Mouse (Mus musculus): ENCODE results near the gene Rab1a. TPM values are rescaled to one million over a fixed set of nuclear protein-coding genes. Genes with fewer than 3 reads are reported as not detected.
A peak's percentile ranks its signal among the peaks of the same experiment; 100 is the strongest.
"Not testable (repeated sequence)": the region's sequence is repeated elsewhere in the genome, so short reads cannot be mapped to it uniquely, and the experiment has no call there.

Rab1a gene
- total RNA-seq, 1 experiment from 2014 or later, result 153 TPM

- ATAC-seq (replicated peaks; ENCODE audit: insufficient number of reproducible peaks, low FRiP score, low TSS enrichment, poor library complexity, severe bottlenecking), result no peak
Observed at GRCm38 (mm10) chr11:20211838-20212237, 10.6 kb downstream of the Rab1a start.

- no peak; the same call in 1 of the 2 replicates for ATAC-seq (replicated peaks; ENCODE audit: insufficient number of reproducible peaks, low FRiP score, low TSS enrichment, poor library complexity, severe bottlenecking)
Observed at GRCm38 (mm10) chr11:20214779-20215178, 13.5 kb downstream of the Rab1a start.

- ATAC-seq (replicated peaks; ENCODE audit: insufficient number of reproducible peaks, low FRiP score, low TSS enrichment, poor library complexity, severe bottlenecking), result no peak
Observed at GRCm38 (mm10) chr11:20216415-20216814, 15.2 kb downstream of the Rab1a start.

- ATAC-seq (replicated peaks; ENCODE audit: insufficient number of reproducible peaks, low FRiP score, low TSS enrichment, poor library complexity, severe bottlenecking), result no peak
Observed at GRCm38 (mm10) chr11:20217227-20217626, 16.0 kb downstream of the Rab1a start.

GRCm38 (mm10) chr11:20221671-20222070, 20.4 kb downstream of the Rab1a start:
- ATAC-seq (replicated peaks; ENCODE audit: insufficient number of reproducible peaks, low FRiP score, low TSS enrichment, poor library complexity, severe bottlenecking), result not testable (repeated sequence)

- no peak for ATAC-seq (replicated peaks; ENCODE audit: insufficient number of reproducible peaks, low FRiP score, low TSS enrichment, poor library complexity, severe bottlenecking)
Observed at GRCm38 (mm10) chr11:20224196-20224595, 23.0 kb downstream of the Rab1a start.

- ATAC-seq (replicated peaks; ENCODE audit: insufficient number of reproducible peaks, low FRiP score, low TSS enrichment, poor library complexity, severe bottlenecking), result no peak
Observed at GRCm38 (mm10) chr11:20225938-20226337, 24.7 kb downstream of the Rab1a start.

- ATAC-seq (replicated peaks; ENCODE audit: insufficient number of reproducible peaks, low FRiP score, low TSS enrichment, poor library complexity, severe bottlenecking), result no peak
Observed at GRCm38 (mm10) chr11:20228666-20229065, 27.4 kb downstream of the Rab1a start.

GRCm38 (mm10) chr11:20229311-20229710, 28.1 kb downstream of the Rab1a start:
- no peak for ATAC-seq (replicated peaks; ENCODE audit: insufficient number of reproducible peaks, low FRiP score, low TSS enrichment, poor library complexity, severe bottlenecking)

GRCm38 (mm10) chr11:20230286-20230685, 29.1 kb downstream of the Rab1a start:
- ATAC-seq (replicated peaks; ENCODE audit: insufficient number of reproducible peaks, low FRiP score, low TSS enrichment, poor library complexity, severe bottlenecking), result no peak

- ATAC-seq (replicated peaks; ENCODE audit: insufficient number of reproducible peaks, low FRiP score, low TSS enrichment, poor library complexity, severe bottlenecking), result peak; percentile 75
Observed at GRCm38 (mm10) chr11:20231128-20231878, 30.1 kb downstream of the Rab1a start.

GRCm38 (mm10) chr11:20232016-20232755, 31.0 kb downstream of the Rab1a start:
- ATAC-seq (replicated peaks; ENCODE audit: insufficient number of reproducible peaks, low FRiP score, low TSS enrichment, poor library complexity, severe bottlenecking), result peak; percentile 34; the same call in 1 of the 2 replicates

- no peak for ATAC-seq (replicated peaks; ENCODE audit: insufficient number of reproducible peaks, low FRiP score, low TSS enrichment, poor library complexity, severe bottlenecking)
Observed at GRCm38 (mm10) chr11:20234233-20234632, 33.0 kb downstream of the Rab1a start.

- no peak for ATAC-seq (replicated peaks; ENCODE audit: insufficient number of reproducible peaks, low FRiP score, low TSS enrichment, poor library complexity, severe bottlenecking)
Observed at GRCm38 (mm10) chr11:20237018-20237417, 35.8 kb downstream of the Rab1a start.

GRCm38 (mm10) chr11:20237976-20238375, 36.7 kb downstream of the Rab1a start:
- ATAC-seq (replicated peaks; ENCODE audit: insufficient number of reproducible peaks, low FRiP score, low TSS enrichment, poor library complexity, severe bottlenecking), result no peak

- ATAC-seq (replicated peaks; ENCODE audit: insufficient number of reproducible peaks, low FRiP score, low TSS enrichment, poor library complexity, severe bottlenecking), result no peak
Observed at GRCm38 (mm10) chr11:20239279-20239861, 38.1 kb downstream of the Rab1a start.

GRCm38 (mm10) chr11:20240331-20240730, 39.1 kb downstream of the Rab1a start:
- ATAC-seq (replicated peaks; ENCODE audit: insufficient number of reproducible peaks, low FRiP score, low TSS enrichment, poor library complexity, severe bottlenecking), result no peak

GRCm38 (mm10) chr11:20241311-20241710, 40.1 kb downstream of the Rab1a start:
- ATAC-seq (replicated peaks; ENCODE audit: insufficient number of reproducible peaks, low FRiP score, low TSS enrichment, poor library complexity, severe bottlenecking), result no peak

- ATAC-seq (replicated peaks; ENCODE audit: insufficient number of reproducible peaks, low FRiP score, low TSS enrichment, poor library complexity, severe bottlenecking), result no peak
Observed at GRCm38 (mm10) chr11:20242366-20243056, 41.3 kb downstream of the Rab1a start.
